Mouse (Mus musculus): ENCODE measurements around the gene Rabepk. TPM values are rescaled to one million over a fixed set of nuclear protein-coding genes. Genes with fewer than 3 reads are reported as not detected.
A peak's percentile ranks its signal among the peaks of the same experiment; 100 is the strongest.
"Not testable (repeated sequence)": the region's sequence is repeated elsewhere in the genome, so short reads cannot be mapped to it uniquely, and the experiment has no call there.

Gene Rabepk
- polyA plus RNA-seq, 1 experiment from 2014 or later = 38.9 TPM

- Histone ChIP-seq H3K4me1 (peaks cover 24% of the 10 kb centered on the region), H3K9me3 (replicated peaks) (no peaks in the 10 kb centered on the region), H3K27ac (replicated peaks) (no peak overlapping the region), H3K36me3 (peaks cover 23% of the 10 kb centered on the region), H3K4me3 (replicated peaks) (peak overlapping the region; percentile 24), H3K9ac (no peak overlapping the region), H3K4me2 (replicated peaks) (peak overlapping the region; percentile 42), H3K27me3 (no peaks in the 10 kb centered on the region)
- 57% methylated on average over 3 of the region's 3 CpGs for WGBS
- ATAC-seq (ENCODE audit: insufficient number of reproducible peaks, low FRiP score, low TSS enrichment, low read depth) = no peak
Measured at GRCm38 (mm10) chr2:34803746-34804145, 4.0 kb upstream of the Rabepk start.

DNA sequence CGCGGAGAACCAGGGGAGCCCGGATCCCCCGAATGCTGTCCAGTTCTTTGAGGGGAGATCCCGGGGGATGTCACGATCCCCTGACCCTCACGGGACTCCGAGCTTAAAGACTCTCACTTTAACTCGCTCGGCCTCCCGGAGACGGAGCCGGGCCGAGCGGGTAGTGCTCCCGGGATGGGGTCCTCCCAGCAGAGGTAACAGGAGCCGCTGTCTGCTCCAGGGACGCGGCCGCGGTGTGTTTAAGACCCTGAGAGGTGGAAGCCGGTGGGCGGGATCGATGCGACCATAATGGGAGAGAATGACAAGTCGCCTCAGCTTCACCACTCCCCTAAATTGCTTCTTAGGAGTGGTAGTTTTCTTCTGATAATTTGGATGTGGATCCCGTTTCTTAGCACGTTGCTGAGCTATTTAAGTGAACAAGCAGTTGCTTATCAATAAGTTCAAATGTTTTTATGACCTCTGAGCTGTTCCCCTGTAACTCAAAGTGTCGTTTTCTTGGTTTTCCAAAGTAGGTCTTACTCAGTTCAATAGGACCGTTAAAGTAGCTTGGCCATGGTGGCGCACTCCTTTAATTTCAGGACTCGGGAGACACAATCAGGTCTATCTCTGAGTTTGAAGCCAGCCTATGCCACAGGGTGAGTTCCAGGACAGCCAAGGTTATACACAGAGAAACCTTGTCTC is 3.0 kb upstream of the Rabepk start:
- Histone ChIP-seq H3K4me1 (peaks cover 29% of the 10 kb centered on the region), H3K4me3 (replicated peaks) (peak overlapping the region; percentile 70), H3K4me2 (replicated peaks) (peak overlapping the region; percentile 59), H3K36me3 (peaks cover 16% of the 10 kb centered on the region; the same call in 1 of the 2 replicates), H3K27ac (replicated peaks) (peak overlapping the region; percentile 94), H3K9ac (peak overlapping the region; percentile 85)
- not testable (repeated sequence) for H3K27me3 ChIP-seq; H3K9me3 ChIP-seq (replicated peaks)
- ATAC-seq (ENCODE audit: insufficient number of reproducible peaks, low FRiP score, low TSS enrichment, low read depth) = 0 out of 2 replicates have a peak, but pooled peaks have one; percentile 9
- under 1% methylated on average over 30 of the region's 32 CpGs for WGBS

- ATAC-seq (ENCODE audit: insufficient number of reproducible peaks, low FRiP score, low TSS enrichment, low read depth) = peak; percentile 97
- Histone ChIP-seq H3K4me1 (peaks cover 29% of the 10 kb centered on the region), H3K9ac (peak overlapping the region; percentile 85), H3K4me3 (replicated peaks) (peak overlapping the region; percentile 70), H3K27ac (replicated peaks) (peak overlapping the region; percentile 94), H3K36me3 (peaks cover 13% of the 10 kb centered on the region; the same call in 1 of the 2 replicates), H3K4me2 (replicated peaks) (peak overlapping the region; percentile 42), H3K27me3 (no peaks in the 10 kb centered on the region), H3K9me3 (replicated peaks) (no peaks in the 10 kb centered on the region)
- WGBS = 4% methylated on average over 39 of the region's 39 CpGs
Measured at GRCm38 (mm10) chr2:34801516-34802482, 2.1 kb upstream of the Rabepk start.

DNA sequence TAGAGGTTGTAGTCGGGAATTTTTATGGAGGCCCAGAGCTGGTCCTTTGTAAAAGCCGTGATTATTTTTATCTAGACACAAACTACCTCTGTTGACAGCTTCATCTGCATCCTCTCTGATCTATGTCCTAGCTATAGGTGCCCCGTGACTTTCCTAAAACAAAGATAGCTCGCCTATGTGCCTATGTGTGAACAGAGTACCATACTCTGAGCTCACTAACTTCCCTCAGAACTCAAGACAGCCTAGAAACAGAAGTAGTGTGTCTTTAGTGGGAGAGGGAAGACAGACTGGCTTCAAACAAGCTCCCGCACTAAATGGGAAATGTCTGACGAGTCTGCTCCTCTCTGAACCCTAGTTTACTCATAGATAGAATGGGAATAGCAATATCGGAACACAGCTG is 659 bp upstream of the Rabepk start:
- peak overlapping the region; percentile 73 for H3K4me3 ChIP-seq (replicated peaks)

GRCm38 (mm10) chr2:34795426-34795825 is 4.3 kb downstream of the Rabepk start:
- H3K36me3 ChIP-seq = peaks cover 22% of the 10 kb centered on the region

More for the DNA sequence above, 659 bp upstream of the Rabepk start:
- peaks cover 4% of the 10 kb centered on the region; the same call in 1 of the 2 replicates for H3K36me3 ChIP-seq
- ATAC-seq (ENCODE audit: insufficient number of reproducible peaks, low FRiP score, low TSS enrichment, low read depth) = no peak
- WGBS = 78% methylated on average over 7 of the region's 7 CpGs
- no peaks in the 10 kb centered on the region for H3K9me3 ChIP-seq (replicated peaks)
- peaks cover 29% of the 10 kb centered on the region for H3K4me1 ChIP-seq
- H3K27ac ChIP-seq (replicated peaks) = peak overlapping the region; percentile 88
- H3K27me3 ChIP-seq = no peaks in the 10 kb centered on the region
- H3K9ac ChIP-seq = no peak overlapping the region
- peak overlapping the region; percentile 75 for H3K4me2 ChIP-seq (replicated peaks)

GRCm38 (mm10) chr2:34794511-34794910 is 5.2 kb downstream of the Rabepk start:
- 99% methylated on average over 2 of the region's 2 CpGs for WGBS
- H3K4me1 ChIP-seq = peaks cover 10% of the 10 kb centered on the region
- no peaks in the 10 kb centered on the region for H3K9me3 ChIP-seq (replicated peaks)
- no peak overlapping the region for H3K4me2 ChIP-seq (replicated peaks)
- no peak overlapping the region for H3K4me3 ChIP-seq (replicated peaks)
- no peaks in the 10 kb centered on the region for H3K27me3 ChIP-seq
- H3K27ac ChIP-seq (replicated peaks) = no peak overlapping the region
- H3K9ac ChIP-seq = no peak overlapping the region
- no peak for ATAC-seq (ENCODE audit: insufficient number of reproducible peaks, low FRiP score, low TSS enrichment, low read depth)
- peaks cover 30% of the 10 kb centered on the region for H3K36me3 ChIP-seq

More at GRCm38 (mm10) chr2:34795426-34795825, 4.3 kb downstream of the Rabepk start:
- no peak for ATAC-seq (ENCODE audit: insufficient number of reproducible peaks, low FRiP score, low TSS enrichment, low read depth)
- H3K27ac ChIP-seq (replicated peaks) = no peak overlapping the region
- H3K4me1 ChIP-seq = peaks cover 17% of the 10 kb centered on the region
- H3K27me3 ChIP-seq = no peaks in the 10 kb centered on the region
- H3K9ac ChIP-seq = no peak overlapping the region
- H3K4me3 ChIP-seq (replicated peaks) = no peak overlapping the region
- H3K9me3 ChIP-seq (replicated peaks) = no peaks in the 10 kb centered on the region
- 74% methylated on average over 7 of the region's 7 CpGs for WGBS
- H3K4me2 ChIP-seq (replicated peaks) = no peak overlapping the region

- H3K9me3 ChIP-seq (replicated peaks); H3K4me2 ChIP-seq (replicated peaks); H3K4me3 ChIP-seq (replicated peaks); H3K27ac ChIP-seq (replicated peaks); ATAC-seq (ENCODE audit: insufficient number of reproducible peaks, low FRiP score, low TSS enrichment, low read depth); H3K4me1 ChIP-seq; H3K27me3 ChIP-seq; H3K9ac ChIP-seq: not testable (repeated sequence)
- peaks cover 34% of the 10 kb centered on the region for H3K36me3 ChIP-seq
- WGBS = 92% methylated on average over 2 of the region's 2 CpGs
Measured at GRCm38 (mm10) chr2:34792543-34792942, 7.2 kb downstream of the Rabepk start.

GRCm38 (mm10) chr2:34790282-34790681 is 9.4 kb downstream of the Rabepk start:
- H3K4me1 ChIP-seq = no peaks in the 10 kb centered on the region
- H3K4me2 ChIP-seq (replicated peaks) = no peak overlapping the region
- H3K36me3 ChIP-seq = peaks cover 42% of the 10 kb centered on the region
- no peaks in the 10 kb centered on the region for H3K9me3 ChIP-seq (replicated peaks)
- no peak overlapping the region for H3K4me3 ChIP-seq (replicated peaks)
- no peak overlapping the region for H3K27ac ChIP-seq (replicated peaks)
- H3K27me3 ChIP-seq = no peaks in the 10 kb centered on the region
- no peak for ATAC-seq (ENCODE audit: insufficient number of reproducible peaks, low FRiP score, low TSS enrichment, low read depth)
- H3K9ac ChIP-seq = no peak overlapping the region
- WGBS = 89% methylated on average over 8 of the region's 8 CpGs

DNA sequence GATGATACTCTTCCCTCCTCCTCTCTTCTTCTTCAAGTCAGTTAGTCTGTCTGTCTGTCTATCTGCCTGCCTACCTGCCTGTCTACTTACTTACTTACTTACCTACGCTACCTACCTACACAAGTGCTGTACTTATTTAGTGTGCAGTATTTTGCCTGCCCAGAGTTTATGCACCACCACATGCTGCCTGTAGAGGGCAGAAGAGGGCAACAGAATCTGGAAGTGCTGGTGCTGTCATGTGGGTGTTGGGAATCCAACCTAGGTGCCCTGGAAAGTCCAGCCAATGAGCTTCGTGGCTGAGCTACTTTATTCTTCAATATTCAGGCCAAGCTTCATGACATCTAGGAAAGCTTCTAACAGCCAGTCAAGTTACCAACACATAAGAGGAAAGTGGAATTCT is 15.6 kb downstream of the Rabepk start:
- H3K9me3 ChIP-seq (replicated peaks) = no peaks in the 10 kb centered on the region
- H3K36me3 ChIP-seq = peaks cover 68% of the 10 kb centered on the region
- no peak overlapping the region for H3K27ac ChIP-seq (replicated peaks)
- no peak overlapping the region for H3K9ac ChIP-seq
- no peaks in the 10 kb centered on the region for H3K4me1 ChIP-seq
- ATAC-seq (ENCODE audit: insufficient number of reproducible peaks, low FRiP score, low TSS enrichment, low read depth) = no peak
- no peak overlapping the region for H3K4me3 ChIP-seq (replicated peaks)
- H3K4me2 ChIP-seq (replicated peaks) = no peak overlapping the region
- no peaks in the 10 kb centered on the region for H3K27me3 ChIP-seq
- 74% methylated on average over 2 of the region's 2 CpGs for WGBS

DNA sequence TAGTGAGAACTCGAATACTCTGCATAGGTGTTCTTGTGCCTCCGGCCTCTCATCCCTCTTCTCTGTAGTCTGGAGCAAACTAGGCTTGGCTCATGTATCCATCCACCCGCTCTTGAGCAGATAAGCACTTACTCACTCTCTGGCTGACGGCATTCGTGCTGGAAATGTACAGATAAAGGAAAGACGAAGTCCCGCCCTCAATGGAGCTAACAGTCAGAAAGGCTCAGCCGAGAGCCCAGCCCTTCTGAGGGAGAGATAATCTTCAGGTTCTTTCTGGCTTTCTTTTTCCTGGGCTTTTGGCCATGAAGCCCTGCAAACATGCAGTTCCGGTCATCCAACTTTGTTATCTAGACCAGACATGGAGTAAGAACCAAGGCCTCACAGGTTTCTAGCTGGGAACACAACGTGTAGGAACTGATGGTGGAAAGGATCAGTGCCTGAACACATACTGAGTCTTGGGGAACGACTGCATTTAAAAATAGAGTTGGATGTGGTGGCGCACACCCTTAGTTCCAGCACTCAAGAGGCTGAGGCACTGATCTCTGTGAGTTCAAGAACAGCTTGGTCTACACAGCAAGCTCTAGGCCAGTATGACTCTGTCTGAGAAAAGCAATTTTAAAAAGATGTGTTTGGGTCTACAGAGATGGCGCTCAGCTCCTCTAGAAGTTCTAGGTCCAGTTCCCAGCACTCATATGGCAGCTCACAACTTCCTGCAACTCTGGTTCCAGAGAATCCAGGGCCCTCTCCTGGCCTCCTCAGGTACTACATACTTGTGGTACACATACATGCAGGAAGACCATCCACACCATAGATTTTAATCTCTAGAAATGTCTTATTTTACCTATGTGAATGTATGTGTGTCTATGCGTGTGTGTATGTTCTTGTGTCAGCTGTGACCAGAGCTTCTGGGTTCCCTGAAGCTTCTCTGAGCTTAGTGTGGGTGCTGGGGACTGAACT is 16.4 kb downstream of the Rabepk start:
- Histone ChIP-seq H3K9me3 (replicated peaks) (no peaks in the 10 kb centered on the region), H3K27ac (replicated peaks) (no peak overlapping the region), H3K36me3 (peaks cover 76% of the 10 kb centered on the region), H3K4me2 (replicated peaks) (no peak overlapping the region), H3K4me3 (replicated peaks) (no peak overlapping the region), H3K27me3 (no peaks in the 10 kb centered on the region), H3K4me1 (no peaks in the 10 kb centered on the region), H3K9ac (no peak overlapping the region)
- no peak for ATAC-seq (ENCODE audit: insufficient number of reproducible peaks, low FRiP score, low TSS enrichment, low read depth)
- WGBS = 91% methylated on average over 14 of the region's 14 CpGs

All from embryonic facial prominence, embryonic 15.5 days (tissue).